Mouse (Mus musculus): ENCODE results near the gene Samd14.
"Not testable (repeated sequence)": the region's sequence is repeated elsewhere in the genome, so short reads cannot be mapped to it uniquely, and the experiment has no call there.

The Samd14 gene

GRCm38 (mm10) chr11:95009629-95010014, at the start of gene Samd14:
Gene Samd14, plus strand, starts transcription at chr11:95009879.
- no peak for DNase-seq (ENCODE audit: low spot score)

GRCm38 (mm10) chr11:94962534-94963101, 47.1 kb upstream of the Samd14 start:
- DNase-seq (ENCODE audit: low spot score) = no peak

DNA sequence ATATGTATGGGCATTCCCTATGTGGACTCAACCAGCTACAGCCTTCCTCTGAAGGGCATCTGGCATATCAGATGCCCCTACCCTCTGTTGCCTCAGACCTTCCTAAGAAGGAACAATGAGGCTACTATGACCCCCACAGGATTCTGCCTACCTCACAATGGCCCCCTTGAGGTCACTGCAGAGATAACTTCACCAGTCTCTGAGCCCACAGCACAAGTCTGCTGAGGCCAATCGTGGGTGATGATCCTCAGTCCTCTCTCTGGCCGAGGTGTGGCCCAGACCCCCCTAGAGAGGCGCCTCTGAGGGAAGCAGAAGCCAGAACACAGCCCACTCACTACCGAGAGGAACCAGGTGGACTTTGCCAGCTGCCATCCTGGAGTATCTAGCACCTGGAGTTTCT, 42.3 kb upstream of the Samd14 start, which contains the start of gene Hils1:
Gene Hils1, plus strand, starts transcription at position 175 of the 400 bp plus-strand sequence.
- DNase-seq (ENCODE audit: low spot score) = no peak

GRCm38 (mm10) chr11:94968187-94968586, 41.5 kb upstream of the Samd14 start:
- DNase-seq (ENCODE audit: low spot score) = no peak

DNA sequence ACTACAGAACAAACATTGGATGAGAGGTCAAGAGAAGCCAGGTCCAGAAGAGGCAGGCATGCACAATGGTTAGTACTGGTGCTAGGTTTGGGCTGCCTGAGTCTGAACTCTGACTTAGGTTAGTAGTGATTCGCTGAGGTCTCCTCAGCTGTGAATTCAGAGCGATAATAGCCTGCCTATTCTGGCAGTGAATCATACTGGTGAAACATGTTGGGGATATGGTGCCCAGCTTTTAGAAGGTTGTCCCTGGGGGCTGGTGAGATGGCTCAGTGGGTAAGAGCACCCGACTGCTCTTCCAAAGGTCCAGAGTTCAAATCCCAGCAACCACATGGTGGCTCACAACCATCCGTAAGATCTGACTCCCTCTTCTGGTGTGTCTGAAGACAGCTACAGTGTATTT, 40.0 kb upstream of the Samd14 start:
- not testable (repeated sequence) for DNase-seq (ENCODE audit: low spot score)

GRCm38 (mm10) chr11:94970210-94970943, 39.3 kb upstream of the Samd14 start:
- peak; percentile 86 for DNase-seq (ENCODE audit: low spot score)

DNA sequence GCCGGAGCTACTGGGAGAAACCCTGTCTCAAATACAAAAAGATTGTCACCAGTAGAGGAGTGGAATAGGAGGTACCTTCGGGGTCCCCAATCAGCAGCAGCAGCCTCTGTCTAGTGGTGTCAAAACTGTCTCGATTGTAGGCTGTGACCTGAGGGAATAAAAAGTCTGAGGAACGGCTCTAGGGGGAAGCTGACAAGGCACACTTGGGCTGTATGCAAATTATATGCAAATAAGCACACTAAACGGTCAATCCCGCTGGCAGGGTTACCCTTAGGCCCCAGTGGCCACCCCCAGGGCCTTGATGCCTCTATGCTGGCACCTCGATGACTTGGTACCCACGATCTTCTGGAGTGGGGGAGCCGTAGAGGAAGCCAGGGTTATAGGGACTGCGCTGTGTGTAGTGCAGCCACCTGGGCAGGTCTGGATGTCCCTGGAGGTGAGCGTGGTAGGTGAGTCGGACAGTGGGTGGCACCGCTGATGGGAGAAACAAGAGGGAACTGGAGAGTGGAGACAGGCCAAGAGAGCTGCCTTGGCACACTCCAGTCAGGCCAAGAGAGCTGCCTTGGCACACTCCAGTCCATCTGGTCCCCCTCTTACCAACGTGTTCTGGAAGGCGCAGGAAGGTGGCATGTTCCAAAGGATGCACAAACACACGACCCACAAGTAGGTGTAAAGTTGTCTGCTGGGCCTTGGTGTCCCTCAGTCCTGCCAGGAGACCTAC, 37.6 kb upstream of the Samd14 start:
- DNase-seq (ENCODE audit: low spot score) = no peak

DNA sequence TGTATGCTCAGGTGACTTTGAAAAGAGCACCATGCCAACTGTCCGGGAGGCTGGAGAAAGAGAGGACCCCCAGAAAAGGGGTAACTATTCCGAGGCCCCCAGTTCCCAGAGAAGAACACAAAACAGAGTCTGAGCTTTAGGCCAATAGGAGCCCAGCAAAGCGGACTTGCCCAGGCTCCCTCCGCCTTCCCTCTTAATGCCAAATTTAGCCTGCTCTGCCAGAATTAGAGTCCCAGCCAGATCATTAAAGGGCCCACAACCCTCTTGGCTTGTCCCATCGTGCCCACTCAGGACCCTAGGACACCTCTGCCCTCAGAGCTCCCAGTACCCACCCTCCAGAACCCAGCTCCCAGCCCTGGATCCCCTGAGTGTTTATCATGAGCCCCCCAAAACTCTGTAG, 36.8 kb upstream of the Samd14 start:
- DNase-seq (ENCODE audit: low spot score) = no peak

GRCm38 (mm10) chr11:94973313-94973712, 36.4 kb upstream of the Samd14 start:
- DNase-seq (ENCODE audit: low spot score) = no peak

DNA sequence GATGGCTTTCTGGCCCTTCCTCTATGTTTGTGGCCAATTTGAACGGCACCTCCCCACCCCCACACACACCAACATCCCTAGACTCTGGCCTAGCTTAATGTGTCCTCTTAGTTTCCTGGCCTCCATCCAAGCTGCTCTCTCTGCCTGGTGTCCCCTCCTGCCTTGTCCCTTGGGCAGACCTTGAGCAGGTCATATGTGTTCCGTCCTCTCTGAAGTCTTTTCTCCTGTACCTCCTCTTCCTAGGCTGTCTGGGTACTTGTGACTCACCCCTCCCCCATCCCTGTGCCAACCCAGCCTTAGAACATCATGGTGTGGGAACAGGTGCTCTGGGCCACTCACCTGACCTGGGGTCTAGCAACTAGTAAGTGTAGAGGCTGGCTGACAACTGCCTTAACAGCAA, 34.7 kb upstream of the Samd14 start:
- no peak for DNase-seq (ENCODE audit: low spot score)

DNA sequence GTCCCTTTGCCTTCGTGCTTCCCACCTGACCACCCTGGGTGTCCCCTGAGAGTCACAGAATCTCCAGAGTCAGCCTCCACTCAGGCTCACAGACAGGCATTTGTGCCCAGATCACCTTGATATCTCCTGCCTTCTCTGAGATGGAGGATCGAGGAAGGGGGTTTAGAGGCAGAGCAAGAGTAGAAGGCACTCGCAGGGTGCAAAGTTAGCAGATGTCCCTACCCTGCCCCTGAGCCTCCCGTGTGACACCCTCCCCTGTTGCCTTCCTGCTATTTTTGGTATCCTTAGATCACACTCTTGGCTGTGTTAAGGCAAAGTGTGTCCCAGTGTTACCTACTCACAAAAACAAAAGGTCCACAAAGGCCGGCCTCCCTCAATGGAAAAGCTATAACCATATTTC, 33.5 kb upstream of the Samd14 start, which contains the start of gene Sgca:
Gene Sgca, minus strand, starts transcription at position 129 of the 400 bp plus-strand sequence.
- no peak for DNase-seq (ENCODE audit: low spot score)

DNA sequence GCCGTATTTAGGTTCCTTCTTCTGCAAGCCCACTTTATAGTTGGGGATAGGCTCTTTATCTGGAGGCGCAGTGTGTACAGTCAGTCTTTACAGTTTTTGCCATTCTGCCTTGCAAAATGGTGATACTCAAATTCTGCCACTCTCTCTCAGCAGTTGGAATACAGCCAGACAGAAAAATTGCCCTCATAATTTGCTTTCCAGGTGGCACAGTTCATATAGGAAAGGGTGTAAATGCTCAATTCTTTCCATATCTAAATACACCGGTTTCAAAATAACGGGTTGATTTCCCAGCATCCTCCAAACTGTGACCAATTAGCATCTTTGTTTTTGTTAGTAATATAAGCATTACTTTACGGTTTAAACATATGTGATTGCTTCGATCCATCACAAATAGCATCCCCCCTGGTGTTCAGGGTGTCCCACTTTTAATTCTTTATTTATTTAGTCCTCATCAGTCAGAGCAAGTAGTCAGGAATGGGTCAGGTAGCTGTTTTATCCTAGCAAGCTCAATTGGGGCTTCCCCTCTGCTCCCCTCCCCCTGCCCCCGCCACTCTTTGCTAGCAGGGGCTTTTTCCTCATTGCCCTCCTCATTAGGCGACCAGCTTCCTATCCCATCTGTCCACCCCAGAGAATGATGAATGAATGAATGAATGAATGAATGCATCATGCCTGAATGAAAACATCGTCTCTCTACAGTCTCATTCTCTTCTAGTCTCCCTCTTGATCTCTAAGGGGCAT, 31.3 kb upstream of the Samd14 start:
- DNase-seq (ENCODE audit: low spot score) = no peak

- peak; percentile 93 for DNase-seq (ENCODE audit: low spot score)
Observed at GRCm38 (mm10) chr11:94978947-94979346, 30.7 kb upstream of the Samd14 start.

- DNase-seq (ENCODE audit: low spot score) = no peak
Observed at GRCm38 (mm10) chr11:94979462-94980179, 30.1 kb upstream of the Samd14 start.

GRCm38 (mm10) chr11:94985140-94985539, 24.5 kb upstream of the Samd14 start:
- DNase-seq (ENCODE audit: low spot score) = no peak

DNA sequence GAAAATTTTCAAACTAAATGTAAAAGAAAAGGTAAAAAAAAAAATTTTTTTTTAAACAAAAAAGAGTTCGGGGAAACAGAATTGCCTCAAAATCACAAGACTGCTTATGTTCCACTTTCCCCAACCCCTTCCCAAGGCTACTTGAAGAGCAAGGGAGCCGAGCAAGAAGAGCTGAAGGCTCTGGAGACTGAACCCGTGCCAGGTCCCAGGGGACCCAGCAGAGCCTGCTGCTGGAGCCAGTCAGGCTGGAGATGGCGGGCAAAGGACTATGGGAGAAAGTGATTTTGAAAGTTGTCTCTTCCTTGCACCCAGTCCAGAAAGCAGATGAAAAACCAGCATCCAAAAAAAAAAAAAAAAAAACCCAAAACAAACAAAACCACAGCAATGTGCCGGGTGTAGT, 23.9 kb upstream of the Samd14 start:
- DNase-seq (ENCODE audit: low spot score) = no peak

DNA sequence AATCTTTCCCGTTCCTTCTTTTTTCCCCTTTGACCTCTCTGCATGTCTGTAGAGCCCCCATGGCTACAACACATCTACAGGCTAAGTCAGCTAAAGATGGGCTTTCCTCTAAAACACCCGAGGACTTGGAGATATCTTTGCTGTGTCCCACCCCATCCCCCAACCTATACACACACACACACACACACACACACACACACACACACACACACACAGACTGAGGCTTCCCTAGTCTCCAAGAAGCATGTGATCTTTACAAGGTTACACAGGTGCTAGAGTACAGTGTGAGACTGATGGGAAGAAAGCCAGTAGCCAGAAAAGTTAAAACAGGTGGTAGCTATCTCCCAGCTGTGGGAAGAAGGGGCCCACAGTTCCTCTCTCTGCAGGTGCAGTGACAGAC, 23.2 kb upstream of the Samd14 start:
- no peak for DNase-seq (ENCODE audit: low spot score)

DNA sequence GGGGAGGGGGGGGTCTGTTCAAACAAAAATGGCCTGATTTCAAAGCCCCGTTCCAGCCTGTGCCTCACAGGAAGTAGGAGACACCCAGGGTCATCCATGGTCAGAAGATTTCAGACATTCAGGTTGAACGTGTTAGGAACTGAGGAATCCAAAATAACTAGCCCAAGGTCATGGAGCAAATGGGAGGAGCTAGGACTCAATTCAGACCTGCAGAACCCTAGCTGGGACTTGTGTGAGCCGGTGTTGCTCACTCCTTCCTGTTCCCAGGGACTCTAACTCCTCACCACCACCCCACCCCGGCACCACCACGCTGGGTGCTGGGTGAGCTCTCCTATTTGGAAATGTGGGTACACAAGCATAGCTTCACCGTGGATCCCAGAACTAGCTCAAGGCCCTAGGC, 22.3 kb upstream of the Samd14 start:
- no peak for DNase-seq (ENCODE audit: low spot score)

DNA sequence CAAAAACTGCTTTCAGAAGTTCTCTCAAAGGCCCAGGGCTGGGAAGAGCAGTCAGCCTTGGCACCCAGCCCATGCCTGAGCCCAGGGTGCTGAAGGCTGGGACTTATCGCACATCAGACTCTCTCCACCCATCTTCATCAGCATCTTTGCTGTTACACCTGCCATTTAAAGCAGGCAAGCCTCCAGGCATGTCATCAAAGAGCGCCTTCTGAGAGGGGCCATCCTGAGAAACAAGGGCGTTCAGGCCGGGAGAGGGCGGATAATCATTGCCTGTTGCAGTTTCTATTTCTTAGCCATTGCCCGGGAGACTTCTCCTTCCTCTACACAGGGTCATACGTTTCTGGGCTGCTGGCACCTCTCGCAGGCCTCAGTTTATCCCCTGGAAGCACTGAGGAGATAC, 21.8 kb upstream of the Samd14 start:
- DNase-seq (ENCODE audit: low spot score) = no peak

GRCm38 (mm10) chr11:94988780-94989561, 20.7 kb upstream of the Samd14 start:
- DNase-seq (ENCODE audit: low spot score) = no peak

DNA sequence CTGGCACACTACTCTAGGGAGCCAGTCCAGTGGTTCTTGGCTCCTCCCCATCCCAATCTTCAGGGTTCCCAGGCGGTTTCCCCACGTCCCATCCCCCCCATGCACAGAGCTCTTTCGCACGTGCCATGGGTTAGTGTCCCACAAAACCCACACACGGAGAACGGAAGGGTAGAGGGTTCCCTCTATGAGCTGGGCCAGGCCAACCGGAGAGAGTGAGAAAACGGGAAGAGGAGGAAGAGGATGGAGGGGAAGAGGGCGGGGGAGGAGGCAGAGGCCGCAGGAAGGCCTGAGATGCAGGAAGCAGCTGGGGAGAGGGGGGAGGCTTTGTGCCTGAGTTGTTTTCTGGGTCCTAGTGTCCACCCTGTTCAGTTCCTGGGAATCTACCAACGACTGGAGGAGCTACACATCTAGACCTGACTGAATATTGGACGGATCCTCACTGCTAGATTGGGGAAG, 20.1 kb upstream of the Samd14 start:
- DNase-seq (ENCODE audit: low spot score) = no peak

Data from layer of hippocampus, adult 9-10 months (tissue).